Mouse (Mus musculus) ES-E14 (cell line): ENCODE measurements at regions not wholly inside any gene's neighbourhood (a gene's known extent, or its start where the extent isn't known, plus 50 kb on each side); places are given as distances from the start of the nearest gene placed in this dataset.

ENCODE experiments used
- CHD2 ChIP-seq: IDR thresholded peaks from 2 replicates; pipeline ENCODE4 v1.6.1; 2014; ENCODE audit warnings: mild to moderate bottlenecking, low read depth, low read length, inconsistent platforms
- HCFC1 ChIP-seq: IDR thresholded peaks from 2 replicates; pipeline ENCODE4 v1.6.1; 2012; ENCODE audit warnings: low read length, inconsistent platforms, borderline replicate concordance; ENCODE audit not compliant: insufficient read depth

GRCm38 (mm10) chr2:162714976-162715375, 54.0 kb upstream of the Ptprt start:
- TF ChIP-seq HCFC1 (no peak), CHD2 (no peak)
